Comparison of ENCODE assay signal across 16 mouse cellular contexts in genomic region chr13:79037883-79038282, GRCm38 (mm10).
DNase-seq lines count a peak whose midpoint lies in the region; TF ChIP-seq lines count a peak whose summit lies in the region.
"Had no signal": no experiment of that assay in that cellular context is flagged by ENCODE, and none has a peak within 500 bp of the region (broad histone marks: within the 10 kb centered on the region; RNA-seq: fewer than 3 reads in every experiment).

No protein-coding gene starts in this region.

- H3K27me3 ChIP-seq in MEL (ENCODE audit: control insufficient read depth in 1 of 2, insufficient read depth in 2 of 2, low read length in 2 of 2) = no peaks in the 10 kb centered on the region
- H3K27me3 ChIP-seq: CH12.LX, Patski had no signal

- peaks cover 0 to 5% of the 10 kb centered on the region in 2 experiments; a peak in 2 of 4 replicates for H3K36me3 ChIP-seq in MEL (ENCODE audit: control insufficient read depth in 1 of 2, insufficient read depth in 2 of 2, low read length in 2 of 2)
- H3K36me3 ChIP-seq: G1E had no signal

- H3K4me3 ChIP-seq in MEL (ENCODE audit: control insufficient read depth in 1 of 2, insufficient read depth in 1 of 2, low read depth in 2 of 2, low read length in 2 of 2) = no peak overlapping the region

- no peak for TF ChIP-seq RAD21 in MEL (IDR thresholded peaks at IDR 0.05; ENCODE audit: low read depth, low read length)

- H3K79me2 ChIP-seq in MEL (ENCODE audit: control insufficient read depth, insufficient read depth, low read length, poor library complexity) = no peaks in the 10 kb centered on the region

- no peak overlapping the region for H3K9ac ChIP-seq in MEL (ENCODE audit: control insufficient read depth, low read depth, low read length, poor library complexity, severe bottlenecking)

- DNase-seq in MEL (ENCODE audit: low read depth, low spot score) = no peak
- no peak for DNase-seq in spleen, adult 18-20 months
- DNase-seq: adrenal gland, adult 8-10 months; adrenal gland, postnatal 10 days; adrenal gland, postnatal 14 days; adrenal gland, postnatal 25 days; adrenal gland, postnatal 36 days; B cell, adult 2 months; cerebellum, adult 11 months; cerebellum, adult 11-12 months; cerebellum, adult 18-20 months; cerebellum, adult 2 months; cerebellum, adult 8-10 months had no signal

- TF ChIP-seq EP300 in MEL (IDR thresholded peaks at IDR 0.05; ENCODE audit: low read depth in 1 of 2, low read length in 2 of 2) = peak; percentile 74

- H3K4me1 ChIP-seq in MEL (ENCODE audit: control insufficient read depth in 1 of 2, insufficient read depth in 2 of 2, low read length in 2 of 2) = no peaks in the 10 kb centered on the region; a peak in 2 of 4 replicates

- TF ChIP-seq CTCF in MEL (IDR thresholded peaks at IDR 0.05 in 2 of 3, conservative IDR thresholded peaks at IDR 0.05 in 1 of 3; ENCODE audit: control insufficient read depth in 1 of 3, insufficient read depth in 1 of 3, low read depth in 2 of 3, low read length in 3 of 3, poor library complexity in 1 of 3, severe bottlenecking in 1 of 3) = no peak

- no peak overlapping the region for H3K27ac ChIP-seq in MEL (ENCODE audit: control insufficient read depth, low read depth, low read length)

- no peak for TF ChIP-seq POLR2A in MEL (IDR thresholded peaks at IDR 0.05; ENCODE audit: control insufficient read depth in 1 of 2, insufficient read depth in 1 of 2, low read depth in 1 of 2, low read length in 2 of 2, poor library complexity in 1 of 2)

- H3K9me3 ChIP-seq in MEL (replicated peaks; ENCODE audit: insufficient read depth, low read length) = no peaks in the 10 kb centered on the region
- H3K9me3 ChIP-seq: G1E had no signal

TF ChIP-seq in MEL, 35 proteins besides CTCF, POLR2A, EP300 and RAD21:
- TF ChIP-seq TCF12 (IDR thresholded peaks at IDR 0.05; ENCODE audit: low read depth, low read length) (peak; percentile 79), HCFC1 (IDR thresholded peaks at IDR 0.05; ENCODE audit: low read depth, low read length) (no peak), GATA1 (IDR thresholded peaks at IDR 0.05; ENCODE audit: low read depth, low read length) (peak; percentile 64), JUND (IDR thresholded peaks at IDR 0.05; ENCODE audit: low read depth, low read length) (no peak), MYB (IDR thresholded peaks at IDR 0.05; ENCODE audit: low read depth, low read length) (no peak), MYC (IDR thresholded peaks at IDR 0.05; ENCODE audit: low read depth, low read length) (no peak), RCOR1 (IDR thresholded peaks at IDR 0.05; ENCODE audit: low read depth, low read length) (0 out of 2 replicates have a peak, but pooled peaks have one; percentile 18), USF2 (IDR thresholded peaks at IDR 0.05; ENCODE audit: borderline replicate concordance in 1 of 2, insufficient read depth in 1 of 2, low read depth in 1 of 2, low read length in 2 of 2) (no peak), E2F4 (IDR thresholded peaks at IDR 0.05; ENCODE audit: borderline replicate concordance, low read depth, low read length) (no peak), MXI1 (IDR thresholded peaks at IDR 0.05; ENCODE audit: low read depth, low read length) (no peak), NELFE (IDR thresholded peaks at IDR 0.05; ENCODE audit: low read depth, low read length) (no peak), MAFK (IDR thresholded peaks at IDR 0.05; ENCODE audit: borderline replicate concordance, low read depth, low read length) (no peak), SMC3 (IDR thresholded peaks at IDR 0.05; ENCODE audit: low read depth, low read length) (no peak), KAT2A (conservative IDR thresholded peaks at IDR 0.05; ENCODE audit: low read depth, low read length) (no peak), ETS1 (IDR thresholded peaks at IDR 0.05; ENCODE audit: low read depth, low read length) (peak; percentile 28; the same call in 1 of the 2 replicates), ZNF384 (IDR thresholded peaks at IDR 0.05; ENCODE audit: low read depth, low read length) (no peak), MEF2A (IDR thresholded peaks at IDR 0.05; ENCODE audit: extremely low read depth, insufficient replicate concordance, low read depth, low read length, poor library complexity, severe bottlenecking) (peak; percentile 45; the same call in 1 of the 2 replicates), GABPA (IDR thresholded peaks at IDR 0.05; ENCODE audit: low read depth, low read length) (no peak), MAZ (IDR thresholded peaks at IDR 0.05; ENCODE audit: low read depth, low read length) (no peak)
